Mouse (Mus musculus): ENCODE results near the gene Tac2. TPM values are rescaled to one million over a fixed set of nuclear protein-coding genes. Genes with fewer than 3 reads are reported as not detected.
"Not testable (repeated sequence)": the region's sequence is repeated elsewhere in the genome, so short reads cannot be mapped to it uniquely, and the experiment has no call there.

Tac2 gene
- total RNA-seq, 2 experiments from 2014 or later: not detected

- no peak for DNase-seq
Measured at GRCm38 (mm10) chr10:127759181-127760110, 35.2 kb downstream of the Tac2 start, which contains the start of the genes Rdh1 and Rdh16f1. Gene Rdh1, plus strand, starts transcription at chr10:127759721. Gene Rdh16f1, plus strand, starts transcription at chr10:127759787.

GRCm38 (mm10) chr10:127762926-127763325 is 38.6 kb downstream of the Tac2 start:
- not testable (repeated sequence) for DNase-seq

GRCm38 (mm10) chr10:127763914-127764680 is 39.8 kb downstream of the Tac2 start:
- no peak for DNase-seq

DNA sequence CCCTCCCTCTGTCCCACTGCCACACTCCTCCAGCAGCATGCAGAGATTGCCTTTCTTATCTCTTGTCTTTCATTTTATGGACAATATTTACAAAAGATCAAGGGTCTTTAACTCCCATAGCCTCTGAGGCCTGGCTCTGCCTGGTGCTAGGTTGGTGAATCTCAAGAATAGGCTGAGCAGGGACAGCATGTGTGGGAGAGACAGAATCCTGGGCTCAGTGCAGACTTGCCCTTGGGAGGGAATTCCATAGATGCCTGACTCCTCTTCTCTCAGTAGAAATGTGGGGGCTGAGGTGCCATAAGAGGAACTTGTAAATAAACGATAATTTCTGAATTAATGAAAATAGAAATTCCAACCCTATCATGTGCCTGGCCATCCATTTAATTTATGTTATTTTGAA is 42.3 kb downstream of the Tac2 start:
- DNase-seq: no peak

DNA sequence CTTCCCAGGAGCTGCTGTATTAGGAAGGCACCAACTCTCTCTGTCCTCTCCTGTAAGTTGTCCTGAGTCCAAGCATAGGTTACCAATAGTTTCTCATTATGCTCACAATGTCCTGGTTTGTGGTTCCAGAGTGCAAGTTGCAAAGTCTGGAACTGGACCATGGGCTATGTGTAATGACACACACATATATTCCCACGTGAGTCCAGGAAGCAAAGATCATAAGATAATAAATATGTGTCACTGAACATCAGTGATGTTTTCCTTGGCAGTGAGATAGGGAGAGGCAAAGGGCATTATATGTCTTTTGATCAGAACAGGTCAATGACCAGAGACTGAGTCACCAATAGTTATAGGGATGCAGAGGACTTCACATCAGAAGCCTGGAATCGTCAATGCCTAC is 51.7 kb downstream of the Tac2 start, which contains the start of gene Rdh9:
Gene Rdh9, plus strand, starts transcription at position 376 of the 400 bp plus-strand sequence.
- no peak for DNase-seq

Other genes starting within 250 kb of the Tac2 start
- gene Stac3, start 222.8 kb upstream of the Tac2 start, total RNA-seq (2021): 1 to 10 TPM; 1.8 to 1.9 TPM
- gene Ndufa4l2, start 209.5 kb upstream of the Tac2 start, total RNA-seq (2021): 10 to 100 TPM; 34.2 to 34.9 TPM
- 10 to 100 TPM; 43.7 to 45.1 TPM for gene Shmt2, start 202.0 kb upstream of the Tac2 start, total RNA-seq (2021)
- gene Nxph4, start 189.9 kb upstream of the Tac2 start, total RNA-seq (2021): under 1 TPM; 0.83 to 0.97 TPM
- 10 to 100 TPM; 68.8 to 73.0 TPM for gene Lrp1, start 103.3 kb upstream of the Tac2 start, total RNA-seq (2021)
- 10 to 100 TPM; 41.7 to 42.1 TPM for gene Stat6, start 81.5 kb upstream of the Tac2 start, total RNA-seq (2021)
- 1 to 10 TPM; 8.9 TPM for gene Nemp1, start 57.6 kb upstream of the Tac2 start, total RNA-seq (2021)
- gene Nab2, start 55.9 kb upstream of the Tac2 start, total RNA-seq (2021): 10 to 100 TPM; 13.5 to 14.9 TPM
- gene Myo1a, start 19.3 kb upstream of the Tac2 start, total RNA-seq (2021): under 1 TPM; 0.10 to 0.36 TPM
- gene Zbtb39, start 15.1 kb downstream of the Tac2 start, total RNA-seq (2021): 1 to 10 TPM; 9.6 to 9.8 TPM
- gene Gpr182, start 27.3 kb downstream of the Tac2 start, total RNA-seq (2021): 1 to 10 TPM; 5.6 to 6.8 TPM
- gene Rdh1, start 35.2 kb downstream of the Tac2 start, total RNA-seq (2021): under 1 TPM; 0.14 TPM
- under 1 TPM in 1 of 2 experiments, not detected in 1; 0.14 TPM for gene Rdh16f1, start 35.3 kb downstream of the Tac2 start, total RNA-seq (2021)
- under 1 TPM in 1 of 2 experiments, not detected in 1; 0.19 TPM for gene Rdh9, start 51.9 kb downstream of the Tac2 start, total RNA-seq (2021)
- gene Rdh16, start 76.7 kb downstream of the Tac2 start, total RNA-seq (2021): not detected
- gene Rdh19, start 125.5 kb downstream of the Tac2 start, total RNA-seq (2021): not detected
- gene Rdh16f2, start 142.0 kb downstream of the Tac2 start, total RNA-seq (2021): not detected
- gene Rdh7, start 164.3 kb downstream of the Tac2 start, total RNA-seq (2021): not detected
- gene Sdr9c7, start 174.0 kb downstream of the Tac2 start, total RNA-seq (2021): not detected

Measured in heart, postnatal 4 days (tissue).